Mouse (Mus musculus): Measurements from ENCODE around the gene Wdpcp. TPM values are rescaled to one million over a fixed set of nuclear protein-coding genes. Genes with fewer than 3 reads are reported as not detected.

Wdpcp gene
- polyA plus RNA-seq, 1 experiment from 2014 or later, result 10.7 TPM

DNA sequence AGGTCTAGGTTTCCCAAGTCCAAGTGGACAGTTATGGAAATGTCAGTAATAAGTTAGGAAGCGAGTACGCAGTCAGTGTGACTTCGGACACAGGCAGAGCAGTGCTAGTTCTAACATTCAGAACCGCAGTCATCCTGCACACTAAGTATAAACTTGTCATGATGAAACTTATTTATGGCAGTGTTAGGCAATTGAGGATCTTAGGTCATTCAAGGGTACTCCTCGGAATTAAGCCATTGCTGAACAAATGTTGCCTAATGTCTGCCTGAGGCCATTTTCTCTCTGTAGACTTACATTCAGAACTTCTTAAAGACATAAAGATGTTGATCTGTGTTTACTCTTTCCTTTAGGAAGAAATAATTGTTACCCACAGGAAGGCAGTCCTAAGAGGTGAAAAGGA lies 157.0 kb downstream of the Wdpcp start:
- ATAC-seq (ENCODE audit: insufficient number of reproducible peaks, insufficient read depth, low FRiP score, low read depth), result no peak
- Histone ChIP-seq H3K36me3 (ENCODE audit: control insufficient read depth, insufficient read depth, low read length) (no peaks in the 10 kb centered on the region), H3K27me3 (ENCODE audit: control insufficient read depth, insufficient read depth, low read length) (no peaks in the 10 kb centered on the region), H3K4me3 (ENCODE audit: low read depth, low read length) (no peak overlapping the region), H3K4me1 (ENCODE audit: control insufficient read depth, insufficient read depth, low read length) (0 out of 2 replicates have a peak, but pooled peaks cover 5% of the 10 kb centered on the region), H3K9ac (replicated peaks; ENCODE audit: low read depth, low read length) (no peak overlapping the region), H3K4me2 (replicated peaks; ENCODE audit: low read depth, low read length) (no peak overlapping the region), H3K27ac (ENCODE audit: low read length) (no peak overlapping the region), H3K9me3 (ENCODE audit: control insufficient read depth, low read depth, low read length) (no peaks in the 10 kb centered on the region)
- 61% methylated on average over 5 of the region's 5 CpGs for WGBS

DNA sequence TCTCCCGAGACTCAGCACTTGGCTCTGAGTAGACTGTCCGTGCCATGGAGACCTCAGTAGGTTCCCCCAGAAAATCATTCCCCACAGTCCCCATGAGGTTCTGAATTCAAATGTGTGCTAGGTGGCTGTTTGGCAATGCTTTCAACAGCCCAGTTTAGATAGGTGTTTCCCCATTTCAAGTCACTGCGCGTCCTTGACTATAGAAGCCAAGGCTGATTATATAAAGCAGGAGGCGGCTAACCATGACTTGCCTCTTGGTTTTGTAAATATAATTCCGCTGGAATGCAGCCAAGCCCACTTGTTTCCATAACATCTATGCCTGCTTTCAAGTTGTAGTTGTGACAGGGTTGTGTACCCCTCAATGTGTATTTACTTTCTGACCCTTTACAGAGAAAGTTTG lies 157.9 kb downstream of the Wdpcp start:
- H3K9ac ChIP-seq (replicated peaks; ENCODE audit: low read depth, low read length), result no peak overlapping the region
- no peaks in the 10 kb centered on the region for H3K27me3 ChIP-seq (ENCODE audit: control insufficient read depth, insufficient read depth, low read length)
- no peak overlapping the region for H3K4me2 ChIP-seq (replicated peaks; ENCODE audit: low read depth, low read length)
- H3K36me3 ChIP-seq (ENCODE audit: control insufficient read depth, insufficient read depth, low read length), result no peaks in the 10 kb centered on the region
- no peak overlapping the region for H3K27ac ChIP-seq (ENCODE audit: low read length)
- no peak for ATAC-seq (ENCODE audit: insufficient number of reproducible peaks, insufficient read depth, low FRiP score, low read depth)
- 73% methylated on average over 6 of the region's 6 CpGs for WGBS
- no peaks in the 10 kb centered on the region for H3K9me3 ChIP-seq (ENCODE audit: control insufficient read depth, low read depth, low read length)
- H3K4me1 ChIP-seq (ENCODE audit: control insufficient read depth, insufficient read depth, low read length), result no peaks in the 10 kb centered on the region
- H3K4me3 ChIP-seq (ENCODE audit: low read depth, low read length), result no peak overlapping the region

DNA sequence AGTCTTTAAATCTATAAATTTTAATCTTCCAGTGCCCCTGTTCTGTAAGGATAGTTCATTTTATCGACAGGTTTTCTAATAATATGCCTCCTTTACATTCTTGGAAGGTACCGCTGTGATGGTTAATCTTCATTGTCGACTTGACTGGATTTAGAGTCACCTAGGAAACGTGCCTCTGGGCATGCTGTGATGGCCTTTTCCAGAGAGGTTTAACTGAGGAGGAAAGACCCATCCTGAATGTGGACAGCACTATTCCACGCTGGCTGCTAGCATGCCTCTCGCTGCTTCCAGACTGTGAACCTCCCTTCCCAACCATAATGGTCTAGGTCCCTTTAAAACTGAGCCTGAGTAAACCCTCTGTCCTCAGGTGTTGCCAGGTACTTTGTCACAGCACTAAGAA lies 163.2 kb downstream of the Wdpcp start:
- H3K4me2 ChIP-seq (replicated peaks; ENCODE audit: low read depth, low read length), result no peak overlapping the region
- no peak overlapping the region for H3K9ac ChIP-seq (replicated peaks; ENCODE audit: low read depth, low read length)
- no peak overlapping the region for H3K4me3 ChIP-seq (ENCODE audit: low read depth, low read length)
- H3K36me3 ChIP-seq (ENCODE audit: control insufficient read depth, insufficient read depth, low read length), result no peaks in the 10 kb centered on the region
- H3K4me1 ChIP-seq (ENCODE audit: control insufficient read depth, insufficient read depth, low read length), result no peaks in the 10 kb centered on the region
- 76% methylated on average over 6 of the region's 6 CpGs for WGBS
- no peak for ATAC-seq (ENCODE audit: insufficient number of reproducible peaks, insufficient read depth, low FRiP score, low read depth)
- H3K27me3 ChIP-seq (ENCODE audit: control insufficient read depth, insufficient read depth, low read length), result no peaks in the 10 kb centered on the region
- no peak overlapping the region for H3K27ac ChIP-seq (ENCODE audit: low read length)
- H3K9me3 ChIP-seq (ENCODE audit: control insufficient read depth, low read depth, low read length), result no peaks in the 10 kb centered on the region

- H3K36me3 ChIP-seq (ENCODE audit: control insufficient read depth, insufficient read depth, low read length), result no peaks in the 10 kb centered on the region
- no peak for ATAC-seq (ENCODE audit: insufficient number of reproducible peaks, insufficient read depth, low FRiP score, low read depth)
- H3K27ac ChIP-seq (ENCODE audit: low read length), result no peak overlapping the region
- no peaks in the 10 kb centered on the region for H3K9me3 ChIP-seq (ENCODE audit: control insufficient read depth, low read depth, low read length)
- no peak overlapping the region for H3K4me2 ChIP-seq (replicated peaks; ENCODE audit: low read depth, low read length)
- no peak overlapping the region for H3K4me3 ChIP-seq (ENCODE audit: low read depth, low read length)
- H3K9ac ChIP-seq (replicated peaks; ENCODE audit: low read depth, low read length), result no peak overlapping the region
- no peaks in the 10 kb centered on the region for H3K27me3 ChIP-seq (ENCODE audit: control insufficient read depth, insufficient read depth, low read length)
- WGBS, result 72% methylated on average over 4 of the region's 4 CpGs
- H3K4me1 ChIP-seq (ENCODE audit: control insufficient read depth, insufficient read depth, low read length), result no peaks in the 10 kb centered on the region
Measured at GRCm38 (mm10) chr11:21749487-21749886, 177.5 kb downstream of the Wdpcp start.

GRCm38 (mm10) chr11:21763201-21763600 lies 191.2 kb downstream of the Wdpcp start:
- ATAC-seq (ENCODE audit: insufficient number of reproducible peaks, insufficient read depth, low FRiP score, low read depth), result no peak
- Histone ChIP-seq H3K36me3 (ENCODE audit: control insufficient read depth, insufficient read depth, low read length) (no peaks in the 10 kb centered on the region), H3K27ac (ENCODE audit: low read length) (no peak overlapping the region), H3K4me3 (ENCODE audit: low read depth, low read length) (no peak overlapping the region), H3K9me3 (ENCODE audit: control insufficient read depth, low read depth, low read length) (no peaks in the 10 kb centered on the region), H3K4me1 (ENCODE audit: control insufficient read depth, insufficient read depth, low read length) (no peaks in the 10 kb centered on the region), H3K27me3 (ENCODE audit: control insufficient read depth, insufficient read depth, low read length) (no peaks in the 10 kb centered on the region), H3K9ac (replicated peaks; ENCODE audit: low read depth, low read length) (no peak overlapping the region), H3K4me2 (replicated peaks; ENCODE audit: low read depth, low read length) (no peak overlapping the region)
- WGBS, result 89% methylated on average over 4 of the region's 4 CpGs

DNA sequence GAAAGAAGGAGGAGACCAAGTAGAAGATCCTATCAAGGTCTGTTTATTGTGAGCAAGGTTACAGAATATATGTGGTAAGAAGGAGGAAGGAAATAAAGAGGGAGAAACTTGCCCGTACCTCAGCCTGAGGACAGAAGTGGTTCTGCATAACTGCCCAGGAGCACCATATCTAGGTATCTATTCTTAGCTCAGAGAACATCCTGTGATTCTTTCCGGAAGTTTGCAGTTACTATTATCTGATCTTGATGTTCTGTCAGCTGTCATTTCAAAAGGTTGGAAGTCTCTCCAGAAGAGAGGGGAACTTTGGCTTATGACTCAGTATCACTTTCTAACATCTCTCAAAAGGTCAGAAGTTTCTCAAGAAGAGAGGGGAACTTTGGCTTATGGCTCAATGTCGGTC lies 216.8 kb downstream of the Wdpcp start:
- no peaks in the 10 kb centered on the region for H3K27me3 ChIP-seq (ENCODE audit: control insufficient read depth, insufficient read depth, low read length)
- H3K4me1 ChIP-seq (ENCODE audit: control insufficient read depth, insufficient read depth, low read length), result no peaks in the 10 kb centered on the region
- no peak overlapping the region for H3K9ac ChIP-seq (replicated peaks; ENCODE audit: low read depth, low read length)
- no peaks in the 10 kb centered on the region for H3K36me3 ChIP-seq (ENCODE audit: control insufficient read depth, insufficient read depth, low read length)
- 91% methylated on average over 3 of the region's 3 CpGs for WGBS
- no peak overlapping the region for H3K4me3 ChIP-seq (ENCODE audit: low read depth, low read length)
- ATAC-seq (ENCODE audit: insufficient number of reproducible peaks, insufficient read depth, low FRiP score, low read depth), result no peak
- H3K27ac ChIP-seq (ENCODE audit: low read length), result no peak overlapping the region
- H3K9me3 ChIP-seq (ENCODE audit: control insufficient read depth, low read depth, low read length), result no peaks in the 10 kb centered on the region
- H3K4me2 ChIP-seq (replicated peaks; ENCODE audit: low read depth, low read length), result no peak overlapping the region

- H3K4me3 ChIP-seq (ENCODE audit: low read depth, low read length), result no peak overlapping the region
- no peaks in the 10 kb centered on the region for H3K4me1 ChIP-seq (ENCODE audit: control insufficient read depth, insufficient read depth, low read length)
- no peak overlapping the region for H3K4me2 ChIP-seq (replicated peaks; ENCODE audit: low read depth, low read length)
- WGBS, result 94% methylated on average over 3 of the region's 3 CpGs
- H3K27me3 ChIP-seq (ENCODE audit: control insufficient read depth, insufficient read depth, low read length), result no peaks in the 10 kb centered on the region
- no peak for ATAC-seq (ENCODE audit: insufficient number of reproducible peaks, insufficient read depth, low FRiP score, low read depth)
- H3K27ac ChIP-seq (ENCODE audit: low read length), result no peak overlapping the region
- H3K36me3 ChIP-seq (ENCODE audit: control insufficient read depth, insufficient read depth, low read length), result no peaks in the 10 kb centered on the region
- H3K9ac ChIP-seq (replicated peaks; ENCODE audit: low read depth, low read length), result no peak overlapping the region
- H3K9me3 ChIP-seq (ENCODE audit: control insufficient read depth, low read depth, low read length), result no peaks in the 10 kb centered on the region
Measured at GRCm38 (mm10) chr11:21824941-21825340, 252.9 kb downstream of the Wdpcp start.

- H3K4me2 ChIP-seq (replicated peaks; ENCODE audit: low read depth, low read length), result no peak overlapping the region
- H3K36me3 ChIP-seq (ENCODE audit: control insufficient read depth, insufficient read depth, low read length), result no peaks in the 10 kb centered on the region
- ATAC-seq (ENCODE audit: insufficient number of reproducible peaks, insufficient read depth, low FRiP score, low read depth), result no peak
- H3K27ac ChIP-seq (ENCODE audit: low read length), result no peak overlapping the region
- no peak overlapping the region for H3K4me3 ChIP-seq (ENCODE audit: low read depth, low read length)
- H3K9ac ChIP-seq (replicated peaks; ENCODE audit: low read depth, low read length), result no peak overlapping the region
- WGBS, result 83% methylated on average over 1 of the region's 1 CpGs
- H3K27me3 ChIP-seq (ENCODE audit: control insufficient read depth, insufficient read depth, low read length), result no peaks in the 10 kb centered on the region
- no peaks in the 10 kb centered on the region for H3K9me3 ChIP-seq (ENCODE audit: control insufficient read depth, low read depth, low read length)
- no peaks in the 10 kb centered on the region for H3K4me1 ChIP-seq (ENCODE audit: control insufficient read depth, insufficient read depth, low read length)
Measured at GRCm38 (mm10) chr11:21826521-21826920, 254.5 kb downstream of the Wdpcp start.

DNA sequence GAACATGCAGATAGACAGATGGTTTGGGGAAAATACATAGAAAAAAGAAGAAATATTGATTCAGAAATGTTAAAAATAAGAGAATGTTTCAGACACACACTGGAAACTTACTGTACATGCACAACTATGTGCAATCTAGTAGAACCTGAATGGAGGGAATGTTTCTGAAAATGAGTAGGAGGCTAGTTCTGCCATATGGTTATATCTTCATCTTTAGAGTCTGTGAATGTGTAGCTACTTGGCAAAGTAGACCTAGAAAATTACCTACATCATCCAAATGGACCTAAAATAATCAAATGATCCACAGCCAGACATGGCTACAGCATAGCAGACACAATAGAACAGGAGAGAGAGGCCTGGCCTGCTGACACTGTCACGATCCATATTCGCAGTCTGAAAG lies 275.0 kb downstream of the Wdpcp start:
- no peak for ATAC-seq (ENCODE audit: insufficient number of reproducible peaks, insufficient read depth, low FRiP score, low read depth)
- no peak overlapping the region for H3K4me3 ChIP-seq (ENCODE audit: low read depth, low read length)
- no peaks in the 10 kb centered on the region for H3K4me1 ChIP-seq (ENCODE audit: control insufficient read depth, insufficient read depth, low read length)
- H3K27me3 ChIP-seq (ENCODE audit: control insufficient read depth, insufficient read depth, low read length), result no peaks in the 10 kb centered on the region
- no peak overlapping the region for H3K9ac ChIP-seq (replicated peaks; ENCODE audit: low read depth, low read length)
- no peaks in the 10 kb centered on the region for H3K36me3 ChIP-seq (ENCODE audit: control insufficient read depth, insufficient read depth, low read length)
- WGBS, result 77% methylated on average over 2 of the region's 2 CpGs
- H3K4me2 ChIP-seq (replicated peaks; ENCODE audit: low read depth, low read length), result no peak overlapping the region
- H3K27ac ChIP-seq (ENCODE audit: low read length), result no peak overlapping the region
- H3K9me3 ChIP-seq (ENCODE audit: control insufficient read depth, low read depth, low read length), result no peaks in the 10 kb centered on the region
